ENCODE assay signal across 14 mouse cellular contexts in the genomic region with DNA sequence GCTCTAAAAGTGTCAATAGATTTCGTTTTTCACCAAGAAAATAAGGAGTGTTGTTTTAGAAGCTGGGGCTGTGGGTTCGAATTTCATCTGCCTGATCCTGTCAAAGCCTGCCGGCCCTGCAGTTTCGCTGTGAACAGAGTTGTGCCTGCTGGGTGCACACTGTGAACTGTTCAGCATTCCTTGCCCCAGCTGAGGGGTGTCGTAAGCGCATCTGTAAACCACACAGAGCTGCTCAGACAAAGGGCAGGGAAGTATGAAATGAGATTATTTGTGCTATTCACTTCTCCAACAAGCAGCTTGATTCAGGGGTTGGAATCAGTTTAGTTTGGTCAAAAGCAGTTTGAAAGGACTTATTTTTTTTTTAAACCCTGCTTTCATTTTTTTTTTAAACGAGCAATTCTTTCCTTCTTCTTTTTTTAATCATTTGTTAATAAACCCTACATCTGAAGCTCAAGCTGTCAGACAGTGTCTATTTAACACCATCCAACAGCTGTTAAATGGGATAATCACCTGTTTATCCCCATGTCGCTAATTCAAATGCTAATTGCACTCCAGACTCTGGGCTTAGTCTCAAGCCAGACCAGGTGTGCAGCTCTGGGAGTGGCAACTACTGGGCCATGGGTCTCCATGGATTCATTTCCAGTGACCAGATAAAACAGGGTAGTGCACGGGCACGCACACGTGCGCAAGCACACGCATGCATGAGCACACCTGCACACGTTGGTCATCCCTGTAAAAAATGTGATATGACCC.
DNase-seq lines count a peak whose midpoint lies in the region; ATAC-seq and TF ChIP-seq lines count a peak whose summit lies in the region.
"Had no signal": no experiment of that assay in that cellular context is flagged by ENCODE, and none has a peak within 500 bp of the region (broad histone marks: within the 10 kb centered on the region; RNA-seq: fewer than 3 reads in every experiment).

No protein-coding gene starts in this region.

- WGBS in midbrain, embryonic 10.5 days: 32% methylated on average over 14 of the region's 14 CpGs
- 23% methylated on average over 14 of the region's 14 CpGs for WGBS in midbrain, postnatal 0 days
- WGBS in forebrain, embryonic 15.5 days: 20% methylated on average over 14 of the region's 14 CpGs
- 62% methylated on average over 14 of the region's 14 CpGs for WGBS in liver, embryonic 12.5 days (ENCODE audit: insufficient replicate concordance)

- ATAC-seq in midbrain, postnatal 0 days (ENCODE audit: low FRiP score): no peak
- 0 out of 2 replicates have a peak, but pooled peaks have one; percentile 60 for ATAC-seq in forebrain, embryonic 15.5 days (replicated peaks)
- no peak for ATAC-seq in liver, embryonic 12.5 days
- ATAC-seq: inflammation-experienced regulatory T-cells, adult 6 months; liver, postnatal 0 days had no signal

- H3K4me1 ChIP-seq in midbrain, embryonic 10.5 days: peaks cover 29% of the 10 kb centered on the region
- peaks cover 5% of the 10 kb centered on the region; the same call in 1 of the 2 replicates for H3K4me1 ChIP-seq in midbrain, postnatal 0 days (ENCODE audit: insufficient read depth, low read length)
- H3K4me1 ChIP-seq in forebrain, embryonic 15.5 days: peaks cover 21% of the 10 kb centered on the region
- H3K4me1 ChIP-seq in liver, embryonic 12.5 days: peaks cover 18% of the 10 kb centered on the region

- DNase-seq in embryo, embryonic 11 days: peak; percentile 45
- no peak for DNase-seq in embryo, embryonic 10.5 days (ENCODE audit: low spot score)
- peak; percentile 47 for DNase-seq in midbrain, embryonic 10.5 days (ENCODE audit: low spot score)
- no peak for DNase-seq in midbrain, postnatal 0 days (ENCODE audit: low spot score)
- DNase-seq in retina, adult 2 months (ENCODE audit: low read depth, low spot score): peak; percentile 18
- DNase-seq in urinary bladder, postnatal 36 days (ENCODE audit: low spot score in 2 of 2): no peak
- DNase-seq: adrenal gland, postnatal 36 days; gastrocnemius, postnatal 36 days; heart, postnatal 10 days; liver, postnatal 0 days had no signal

- no peak for TF ChIP-seq CTCF in midbrain, postnatal 0 days (IDR thresholded peaks at IDR 0.05)

- peaks cover 61% of the 10 kb centered on the region for H3K27me3 ChIP-seq in midbrain, embryonic 10.5 days (ENCODE audit: low read depth, poor library complexity, severe bottlenecking)
- H3K27me3 ChIP-seq in midbrain, postnatal 0 days (ENCODE audit: insufficient read depth, low read length): no peaks in the 10 kb centered on the region
- no peaks in the 10 kb centered on the region for H3K27me3 ChIP-seq in forebrain, embryonic 15.5 days
- peaks cover 6% of the 10 kb centered on the region; the same call in 1 of the 2 replicates for H3K27me3 ChIP-seq in liver, embryonic 12.5 days (replicated peaks)

- no peak overlapping the region for H3K27ac ChIP-seq in midbrain, embryonic 10.5 days (replicated peaks)
- H3K27ac ChIP-seq in midbrain, postnatal 0 days (ENCODE audit: low read depth, low read length): no peak overlapping the region
- H3K27ac ChIP-seq in forebrain, embryonic 15.5 days (replicated peaks): no peak overlapping the region
- H3K27ac ChIP-seq in liver, embryonic 12.5 days: no peak overlapping the region
- H3K27ac ChIP-seq: kidney, postnatal 0 days had no signal

- no peak overlapping the region for H3K4me2 ChIP-seq in midbrain, postnatal 0 days (ENCODE audit: low read depth, low read length, poor library complexity, severe bottlenecking)
- H3K4me2 ChIP-seq in forebrain, embryonic 15.5 days (replicated peaks): no peak overlapping the region
- H3K4me2 ChIP-seq in liver, embryonic 12.5 days: no peak overlapping the region

- no peaks in the 10 kb centered on the region for H3K36me3 ChIP-seq in midbrain, embryonic 10.5 days
- no peaks in the 10 kb centered on the region for H3K36me3 ChIP-seq in midbrain, postnatal 0 days (ENCODE audit: insufficient read depth, low read length)
- H3K36me3 ChIP-seq in forebrain, embryonic 15.5 days: no peaks in the 10 kb centered on the region
- no peaks in the 10 kb centered on the region for H3K36me3 ChIP-seq in liver, embryonic 12.5 days

- H3K9ac ChIP-seq in midbrain, postnatal 0 days (replicated peaks; ENCODE audit: low read length, poor library complexity, severe bottlenecking): no peak overlapping the region
- no peak overlapping the region for H3K9ac ChIP-seq in forebrain, embryonic 15.5 days (replicated peaks)
- no peak overlapping the region for H3K9ac ChIP-seq in liver, embryonic 12.5 days
- H3K9ac ChIP-seq: liver, postnatal 0 days had no signal

- H3K9me3 ChIP-seq in midbrain, embryonic 10.5 days (replicated peaks): no peaks in the 10 kb centered on the region
- H3K9me3 ChIP-seq in midbrain, postnatal 0 days (ENCODE audit: low read length): no peaks in the 10 kb centered on the region
- no peaks in the 10 kb centered on the region for H3K9me3 ChIP-seq in forebrain, embryonic 15.5 days
- no peaks in the 10 kb centered on the region for H3K9me3 ChIP-seq in liver, embryonic 12.5 days (replicated peaks)

- H3K4me3 ChIP-seq in midbrain, embryonic 10.5 days: no peak overlapping the region
- no peak overlapping the region for H3K4me3 ChIP-seq in midbrain, postnatal 0 days (ENCODE audit: low read depth, low read length)
- no peak overlapping the region for H3K4me3 ChIP-seq in forebrain, embryonic 15.5 days
- H3K4me3 ChIP-seq in liver, embryonic 12.5 days: no peak overlapping the region

Comparison
In these comparisons a context has a peak if more than half of its experiments do, and no peak if none do; other contexts are left out.
1. DNase-seq: peak in embryo, embryonic 11 days (single experiment), midbrain, embryonic 10.5 days (single experiment) and retina, adult 2 months (single experiment); none in embryo, embryonic 10.5 days (single experiment), midbrain, postnatal 0 days (single experiment) and urinary bladder, postnatal 36 days (0 of 2).